Mouse (Mus musculus) spleen, adult 2 months (tissue): Measurements from ENCODE around the gene Qrich2.

Experiments used
- CTCF ChIP-seq: fragments of 200-500 bp; IDR thresholded peaks from 2 replicates; pipeline ENCODE4 v1.5.1; 2011; ENCODE audit warnings: mild to moderate bottlenecking, inconsistent platforms; ENCODE audit not compliant: insufficient read depth, insufficient read length, insufficient replicate concordance; ENCODE audit errors: extremely low read depth
- POLR2A ChIP-seq: fragments of 200-500 bp; IDR thresholded peaks from 2 replicates; pipeline ENCODE4 v1.6.1; 2011; ENCODE audit warnings: low read depth, low read length, inconsistent platforms

DNA sequence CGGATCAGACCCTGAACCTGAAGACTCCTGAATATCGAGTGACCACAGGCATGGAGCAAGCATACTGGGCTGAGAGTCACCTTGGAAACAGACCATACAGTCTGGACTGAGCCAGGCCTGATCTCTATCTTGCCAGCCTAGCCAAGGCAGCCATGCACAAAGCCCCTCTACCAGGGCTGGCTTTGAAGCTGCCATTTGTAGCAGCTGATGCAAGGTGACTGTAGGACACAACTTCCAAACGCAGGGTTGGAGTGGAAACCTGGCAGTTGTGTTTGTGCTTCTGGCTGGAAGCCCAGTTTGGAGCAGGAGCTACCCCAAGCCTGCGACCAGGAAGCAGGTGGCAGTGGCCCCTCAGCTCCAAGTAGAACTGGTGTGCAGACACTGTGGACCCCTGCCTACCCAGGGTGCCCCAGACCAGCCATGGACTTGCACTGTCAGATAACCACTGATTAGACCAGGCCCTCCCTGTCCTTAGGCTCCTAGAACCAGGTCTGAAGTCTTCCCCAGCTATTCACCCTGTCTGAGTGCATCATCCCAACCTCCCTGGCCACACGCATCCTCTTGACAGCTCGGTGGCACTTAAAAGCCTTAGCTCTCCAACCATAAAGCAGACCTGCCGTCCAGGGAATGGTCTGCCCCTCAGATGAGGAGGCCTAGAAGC lies 25.5 kb downstream of the Qrich2 start:
- no peak for TF ChIP-seq POLR2A
- no peak for TF ChIP-seq CTCF
